Mouse (Mus musculus) erythroid progenitor cell, adult 5-6 weeks (primary cell): ENCODE data around the gene Gcn1l1. TPM values are rescaled to one million over a fixed set of nuclear protein-coding genes. Genes with fewer than 3 reads are reported as not detected.

Experiments used
- total RNA-seq, 2 experiments: library from RNA; stranded (forward) in 1 of 2; stranded (reverse) in 1 of 2; fragments of 150-400 nt in 1 of 2; fragments of 186-747, 209-891 nt in 1 of 2; gene quantifications; 2 replicates each; pipeline versions ENCODE4 v1.2.3 to v1.2.4; 2015 to 2017; ENCODE audit warnings: low replicate concordance in 2 of 2

The Gcn1l1 gene
- total RNA-seq, 2 experiments from 2014 or later, result 14.1 to 17.6 TPM

Other genes starting within 250 kb of the Gcn1l1 start
- 26.8 and 36.4 TPM in 2 replicates for gene Srsf9, start 238.1 kb upstream of the Gcn1l1 start, total RNA-seq (2015; ENCODE audit: low replicate concordance)
- gene Srsf9, start 238.1 kb upstream of the Gcn1l1 start, total RNA-seq (2017; ENCODE audit: low replicate concordance), result 45.7 and 86.4 TPM in 2 replicates
- 25.6 and 32.3 TPM in 2 replicates for gene Gatc, start 224.1 kb upstream of the Gcn1l1 start, total RNA-seq (2015; ENCODE audit: low replicate concordance)
- gene Gatc, start 224.1 kb upstream of the Gcn1l1 start, total RNA-seq (2017; ENCODE audit: low replicate concordance), result 6.4 and 10.9 TPM in 2 replicates
- 19.3 and 19.8 TPM in 2 replicates for gene Triap1, start 224.0 kb upstream of the Gcn1l1 start, total RNA-seq (2015; ENCODE audit: low replicate concordance)
- 3.2 and 8.5 TPM in 2 replicates for gene Triap1, start 224.0 kb upstream of the Gcn1l1 start, total RNA-seq (2017; ENCODE audit: low replicate concordance)
- 265 and 340 TPM in 2 replicates for gene Cox6a1, start 216.3 kb upstream of the Gcn1l1 start, total RNA-seq (2015; ENCODE audit: low replicate concordance)
- 55.4 and 95.0 TPM in 2 replicates for gene Cox6a1, start 216.3 kb upstream of the Gcn1l1 start, total RNA-seq (2017; ENCODE audit: low replicate concordance)
- gene Msi1, start 135.7 kb upstream of the Gcn1l1 start, total RNA-seq (2015; ENCODE audit: low replicate concordance), result not detected in 2 replicates
- gene Msi1, start 135.7 kb upstream of the Gcn1l1 start, total RNA-seq (2017; ENCODE audit: low replicate concordance), result not detected in 2 replicates
- not detected in 2 replicates for gene Pla2g1b, start 99.0 kb upstream of the Gcn1l1 start, total RNA-seq (2015; ENCODE audit: low replicate concordance)
- not detected in 2 replicates for gene Pla2g1b, start 99.0 kb upstream of the Gcn1l1 start, total RNA-seq (2017; ENCODE audit: low replicate concordance)
- gene Sirt4, start 80.5 kb upstream of the Gcn1l1 start, total RNA-seq (2015; ENCODE audit: low replicate concordance), result 1.8 TPM in 1 of 2 replicates, not detected in the other
- 3.3 TPM in 1 of 2 replicates, not detected in the other for gene Sirt4, start 80.5 kb upstream of the Gcn1l1 start, total RNA-seq (2017; ENCODE audit: low replicate concordance)
- gene Pxn, start 58.6 kb upstream of the Gcn1l1 start, total RNA-seq (2015; ENCODE audit: low replicate concordance), result 18.9 and 24.5 TPM in 2 replicates
- gene Pxn, start 58.6 kb upstream of the Gcn1l1 start, total RNA-seq (2017; ENCODE audit: low replicate concordance), result 11.1 and 21.2 TPM in 2 replicates
- gene Rplp0, start 5.8 kb upstream of the Gcn1l1 start, total RNA-seq (2015; ENCODE audit: low replicate concordance), result 1,000 and 1,025 TPM in 2 replicates
- gene Rplp0, start 5.8 kb upstream of the Gcn1l1 start, total RNA-seq (2017; ENCODE audit: low replicate concordance), result 380 and 735 TPM in 2 replicates
- gene Rab35, start 66.7 kb downstream of the Gcn1l1 start, total RNA-seq (2015; ENCODE audit: low replicate concordance), result 33.5 and 53.7 TPM in 2 replicates
- 46.8 and 49.4 TPM in 2 replicates for gene Rab35, start 66.7 kb downstream of the Gcn1l1 start, total RNA-seq (2017; ENCODE audit: low replicate concordance)
- 2.5 TPM in 2 replicates for gene Bicdl1, start 166.4 kb downstream of the Gcn1l1 start, total RNA-seq (2015; ENCODE audit: low replicate concordance)
- 0.64 TPM in 1 of 2 replicates, not detected in the other for gene Bicdl1, start 166.4 kb downstream of the Gcn1l1 start, total RNA-seq (2017; ENCODE audit: low replicate concordance)